Mouse (Mus musculus) lung, adult 18-20 months (tissue): ENCODE measurements around the gene Gm28434.

Source experiments
- DNase-seq, 2 experiments: peaks; one replicate each; pipeline ENCODE4 v3.0.0; 2022; ENCODE audit warnings: mixed read lengths in 2 of 2

Gm28434 gene

DNA sequence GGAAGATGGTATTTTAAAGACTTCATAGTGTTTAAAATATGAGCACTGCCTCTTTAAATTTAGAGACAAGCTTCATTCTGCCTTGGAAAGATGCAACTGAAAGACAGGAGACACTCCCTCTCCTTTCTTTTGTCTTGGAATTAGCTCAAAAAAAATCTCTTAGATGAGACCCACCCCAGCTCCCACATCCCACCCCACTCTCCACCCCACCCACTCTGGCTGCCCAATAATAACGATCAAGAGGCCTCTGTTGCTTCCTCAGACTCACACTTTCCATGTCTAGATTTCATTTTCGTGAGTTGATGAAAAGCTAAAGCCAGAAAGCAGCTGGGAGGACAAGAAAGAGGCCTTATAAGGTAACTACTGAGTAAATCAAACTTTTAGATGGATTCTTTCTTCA, at the start of gene Gm28434, which contains the start of gene 2310003L06Rik:
TSS of gene Gm28434 (plus strand) at position 317 of the 400 bp plus-strand sequence.
TSS of gene 2310003L06Rik (plus strand) at position 259 of the 400 bp plus-strand sequence.
- no peak for DNase-seq

DNA sequence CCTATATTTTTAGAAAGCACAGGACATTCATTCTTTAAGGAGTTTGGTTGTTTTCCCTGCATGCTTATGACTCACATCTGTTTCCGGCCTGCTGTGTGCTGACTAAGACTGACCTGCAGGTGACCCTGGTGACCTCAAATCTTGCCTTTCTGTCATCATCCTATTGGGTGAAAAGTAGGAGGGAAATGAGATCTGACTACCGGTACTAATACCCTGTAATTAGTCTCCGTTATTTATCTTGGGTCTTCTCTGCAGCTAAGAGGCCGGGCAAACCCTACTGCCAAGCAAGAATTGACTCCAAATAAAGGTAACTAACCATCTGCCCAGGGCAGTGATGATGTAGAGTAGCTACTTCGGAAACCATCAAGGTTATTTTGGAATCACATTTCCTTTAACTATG, 43.9 kb upstream of the Gm28434 start, which contains the start of gene Csn3:
TSS of gene Csn3 (plus strand) at position 208 of the 400 bp plus-strand sequence.
- DNase-seq: no peak

DNA sequence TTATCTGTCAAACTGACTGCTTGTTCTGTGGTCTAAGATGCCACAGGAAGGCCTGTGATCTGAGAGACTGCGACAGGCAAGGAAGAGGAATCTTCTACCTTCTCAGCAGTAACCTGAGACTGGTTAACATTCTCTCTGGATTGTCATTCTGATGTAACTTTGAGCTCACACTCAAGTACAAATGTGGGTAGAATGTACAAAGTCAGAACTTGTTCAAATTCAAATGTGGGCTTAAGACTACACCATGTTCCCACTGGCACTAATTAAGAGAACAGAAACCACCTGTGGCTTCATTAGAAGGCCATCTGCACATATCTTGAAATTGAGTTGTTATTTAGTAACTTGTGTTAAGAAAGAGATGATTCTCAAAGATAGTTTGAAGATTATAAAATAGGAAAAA, 37.7 kb upstream of the Gm28434 start:
- DNase-seq: no peak

DNA sequence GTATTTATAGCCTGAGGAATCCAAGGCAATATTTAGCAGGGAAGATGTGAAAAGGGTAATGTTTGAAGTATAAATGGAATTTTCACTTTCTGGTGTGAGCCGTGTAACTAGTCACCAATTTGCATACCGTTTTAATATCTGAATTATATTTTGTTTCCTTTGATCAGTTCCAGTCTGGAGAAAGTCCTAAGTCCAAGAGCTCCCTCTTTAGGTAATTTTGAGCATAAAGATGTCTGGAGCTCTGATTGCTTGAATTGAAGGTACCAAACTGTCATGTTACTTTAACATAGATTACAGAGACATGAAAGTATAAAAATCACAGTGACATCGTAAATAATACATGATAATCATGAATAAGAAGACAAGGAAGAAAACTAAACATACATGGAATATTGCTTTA, 28.6 kb upstream of the Gm28434 start:
- DNase-seq: no peak

DNA sequence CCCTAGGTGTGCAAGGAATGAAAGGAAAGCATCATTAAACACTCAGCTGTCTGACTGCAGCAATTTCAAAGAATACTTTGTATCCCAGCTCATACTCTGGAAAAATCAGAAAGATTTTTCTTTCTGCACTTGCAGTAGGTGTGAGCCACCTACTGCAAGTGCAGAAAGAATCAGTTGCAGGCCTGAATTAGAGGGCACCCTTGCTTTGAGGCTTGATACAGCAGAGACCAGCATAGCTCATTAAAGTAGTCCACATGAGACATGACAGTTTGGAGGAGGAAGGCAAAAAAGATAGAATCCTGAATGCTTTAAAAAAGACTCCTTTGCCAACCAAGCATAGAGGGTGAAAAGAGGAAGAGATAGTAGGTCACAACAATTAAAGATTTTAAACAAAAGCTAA, 26.8 kb upstream of the Gm28434 start:
- DNase-seq: no peak

DNA sequence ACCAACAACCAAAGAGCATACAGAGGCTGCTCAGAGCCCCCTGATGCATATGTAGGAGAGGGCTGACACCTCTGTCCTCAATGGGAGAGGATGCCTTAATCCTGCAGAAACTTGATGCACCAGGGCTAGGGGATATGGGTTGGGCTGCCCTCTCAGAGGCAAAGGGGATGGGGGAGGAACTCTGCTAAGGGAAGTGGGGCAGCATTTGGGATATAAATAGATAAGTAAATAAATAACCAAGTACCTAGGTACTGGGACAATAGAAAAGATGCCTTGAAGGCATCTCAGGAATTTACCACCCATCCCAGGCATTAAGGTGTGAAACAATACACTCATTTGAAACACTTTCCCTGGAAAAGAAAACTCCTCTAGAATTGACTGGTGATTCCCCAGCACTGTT, 17.5 kb upstream of the Gm28434 start:
- DNase-seq: no peak

DNA sequence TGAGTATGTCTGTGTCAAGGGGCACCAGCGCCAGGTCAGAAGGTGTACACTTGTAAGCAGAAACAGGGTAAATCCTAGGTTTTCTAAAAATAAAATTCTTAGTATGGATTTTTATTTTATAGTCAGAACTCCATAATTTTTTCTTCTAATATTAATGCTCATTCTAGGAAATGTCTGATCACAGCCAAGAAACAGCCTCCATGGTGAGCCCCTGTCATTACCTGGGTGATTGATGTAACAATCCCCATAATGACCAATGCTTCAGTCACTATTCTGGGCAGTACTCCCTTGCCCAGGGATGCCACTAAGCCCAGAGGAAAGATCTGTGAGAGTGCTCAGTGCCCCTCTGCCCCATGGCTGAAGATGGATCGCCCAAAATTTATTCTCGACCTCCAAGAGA, 9.8 kb downstream of the Gm28434 start, which contains the start of gene Cabs1:
TSS of gene Cabs1 (plus strand) at position 301 of the 400 bp plus-strand sequence.
- no peak for DNase-seq

DNA sequence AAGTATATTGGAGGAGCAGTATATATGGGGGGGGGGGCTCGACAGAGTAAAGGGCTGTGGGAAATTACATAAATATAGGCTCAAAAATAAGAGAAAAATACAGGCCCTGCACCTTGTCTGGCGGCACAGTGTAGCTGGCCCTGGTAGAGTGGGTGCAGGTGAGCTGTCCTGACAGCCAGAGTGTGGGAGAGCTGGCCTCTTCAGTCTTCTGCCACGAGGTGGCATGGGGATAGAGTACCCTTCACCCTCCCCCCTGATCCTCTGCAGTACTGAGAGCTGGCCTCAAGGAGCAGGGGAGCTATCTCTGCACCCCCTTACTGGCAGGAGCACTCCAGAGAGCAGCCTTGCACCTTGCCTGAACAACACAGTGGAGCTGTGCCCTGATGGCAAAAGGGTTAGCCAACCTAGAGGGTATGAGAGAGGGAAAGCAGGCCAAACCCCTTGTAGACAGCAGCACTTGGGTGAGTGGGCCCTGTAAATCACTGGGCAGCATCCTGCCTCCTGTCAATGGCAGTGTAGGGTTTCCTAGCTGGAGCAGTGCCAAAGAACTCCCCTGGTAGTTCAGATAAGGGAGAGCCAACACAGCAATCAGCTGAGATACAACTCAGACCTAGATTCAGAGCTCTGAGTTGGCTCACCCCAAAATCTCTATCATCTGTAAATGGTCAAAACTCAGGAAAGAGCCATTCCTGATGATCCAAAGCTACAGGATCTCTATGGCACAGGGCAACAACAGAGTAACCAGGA, 13.3 kb downstream of the Gm28434 start:
- DNase-seq: no peak

DNA sequence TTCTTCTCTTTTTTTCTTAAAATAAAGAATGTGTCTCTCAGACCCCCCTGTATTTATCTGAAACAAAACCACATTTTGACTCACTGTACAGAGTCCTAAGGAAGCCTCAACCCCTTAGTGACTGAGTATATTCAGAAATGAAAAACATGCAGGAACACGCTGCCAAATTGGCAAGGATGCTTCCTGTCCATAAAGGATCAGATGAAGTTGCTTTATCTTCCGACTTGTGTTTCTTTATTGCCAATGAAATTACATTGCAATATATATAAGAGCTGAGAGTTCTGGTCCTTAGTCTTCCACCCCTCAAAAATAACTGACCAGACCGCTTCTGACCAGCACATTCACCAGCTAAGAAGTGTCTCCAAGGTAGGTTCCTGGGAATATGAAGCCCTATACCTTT, 32.9 kb downstream of the Gm28434 start, which contains the start of gene Smr3a:
TSS of gene Smr3a (plus strand) at position 301 of the 400 bp plus-strand sequence.
- DNase-seq: no peak

DNA sequence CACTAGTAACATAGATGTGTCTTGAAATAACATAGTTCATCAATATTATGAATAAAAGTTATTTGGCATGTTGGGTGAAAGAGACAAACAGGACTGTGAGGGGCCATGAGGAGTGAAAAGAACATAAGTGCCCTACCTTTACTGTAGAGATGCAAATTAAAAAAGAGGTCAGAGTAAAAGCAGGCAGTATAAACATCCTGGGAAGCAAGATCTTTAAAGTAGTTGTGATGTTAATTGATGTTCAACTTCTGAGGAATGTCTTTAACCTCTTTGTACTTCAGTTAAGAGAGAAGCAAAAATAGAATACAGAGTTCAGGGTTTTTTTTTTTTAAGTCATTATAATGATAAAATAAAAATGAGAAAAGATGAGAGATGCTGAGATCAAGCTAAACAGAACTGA, 35.9 kb downstream of the Gm28434 start:
- no peak for DNase-seq
